21 mouse cellular contexts compared by ENCODE assay signal in the genomic region with DNA sequence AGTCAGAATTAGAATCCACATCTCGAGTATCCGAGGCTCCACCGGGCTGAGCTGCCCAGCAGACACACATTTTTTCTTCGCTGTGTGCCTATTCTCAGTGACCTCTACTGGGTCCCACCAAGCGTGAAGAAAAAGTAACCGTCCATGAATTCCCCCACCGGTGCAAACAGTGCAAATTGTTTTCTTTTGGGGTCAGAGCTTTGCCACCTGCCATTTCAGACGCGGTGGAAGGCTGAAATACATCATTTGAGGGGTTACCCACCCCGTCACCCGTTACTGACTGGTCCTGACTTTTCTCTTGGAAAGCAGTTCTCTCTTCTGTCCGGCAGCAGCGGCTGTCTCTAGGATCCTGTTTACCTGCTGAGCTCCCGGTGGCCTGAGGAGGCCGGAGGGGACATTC.
A peak's percentile ranks its signal among the peaks of the same experiment; 100 is the strongest.
DNase-seq lines count a peak whose midpoint lies in the region; ATAC-seq and TF ChIP-seq lines count a peak whose summit lies in the region.
"Had no signal": no experiment of that assay in that cellular context is flagged by ENCODE, and none has a peak within 500 bp of the region (broad histone marks: within the 10 kb centered on the region; RNA-seq: fewer than 3 reads in every experiment).

No protein-coding gene starts in this region.

- intact Hi-C loops in heart, postnatal 25 days (cut with DNase I), result no loop called here

- H3K27me3 ChIP-seq in heart, embryonic 15.5 days, result no peaks in the 10 kb centered on the region
- no peaks in the 10 kb centered on the region for H3K27me3 ChIP-seq in kidney, postnatal 0 days (ENCODE audit: insufficient read depth, low read length)
- no peaks in the 10 kb centered on the region for H3K27me3 ChIP-seq in neural tube, embryonic 15.5 days (replicated peaks)

- WGBS in heart, embryonic 15.5 days, result 72% methylated on average over 15 of the region's 15 CpGs
- WGBS in kidney, postnatal 0 days, result 18% methylated on average over 15 of the region's 15 CpGs
- WGBS in neural tube, embryonic 15.5 days, result 38% methylated on average over 15 of the region's 15 CpGs

- H3K4me1 ChIP-seq in heart, embryonic 15.5 days (replicated peaks), result no peaks in the 10 kb centered on the region
- no peaks in the 10 kb centered on the region for H3K4me1 ChIP-seq in kidney, postnatal 0 days (replicated peaks; ENCODE audit: insufficient read depth, low read length)
- H3K4me1 ChIP-seq in neural tube, embryonic 15.5 days, result peaks cover 6% of the 10 kb centered on the region

- H3K9ac ChIP-seq in heart, embryonic 15.5 days, result no peak overlapping the region
- no peak overlapping the region for H3K9ac ChIP-seq in kidney, postnatal 0 days (ENCODE audit: low read depth, low read length)
- no peak overlapping the region for H3K9ac ChIP-seq in neural tube, embryonic 15.5 days (replicated peaks)
- H3K9ac ChIP-seq: liver, postnatal 0 days had no signal

- H3K36me3 ChIP-seq in heart, embryonic 15.5 days, result no peaks in the 10 kb centered on the region
- no peaks in the 10 kb centered on the region for H3K36me3 ChIP-seq in kidney, postnatal 0 days (ENCODE audit: insufficient read depth, low read length)
- no peaks in the 10 kb centered on the region for H3K36me3 ChIP-seq in neural tube, embryonic 15.5 days
- H3K36me3 ChIP-seq: forebrain, embryonic 10.5 days; hindbrain, embryonic 10.5 days; limb, embryonic 10.5 days had no signal

- no peak for DNase-seq in heart, postnatal 25 days (ENCODE audit: low spot score)
- peak; percentile 3 for DNase-seq in kidney, adult 9 months
- DNase-seq in kidney, adult 18-20 months, result no peak
- peak; percentile 59 for DNase-seq in kidney, postnatal 0 days (ENCODE audit: low spot score)
- no peak for DNase-seq in adrenal gland, adult 8-10 months
- no peak for DNase-seq in cerebellum, adult 18-20 months
- DNase-seq: adrenal gland, adult 2 months; B cell, adult 2 months; cerebellum, adult 9-11 months; liver, postnatal 0 days; lung, postnatal 14 days; midbrain, embryonic 14.5 days; right cerebral cortex, adult 18-20 months had no signal

- no peaks in the 10 kb centered on the region for H3K9me3 ChIP-seq in heart, embryonic 15.5 days (replicated peaks)
- H3K9me3 ChIP-seq in kidney, postnatal 0 days (replicated peaks; ENCODE audit: low read length), result no peaks in the 10 kb centered on the region
- H3K9me3 ChIP-seq in neural tube, embryonic 15.5 days (replicated peaks), result no peaks in the 10 kb centered on the region
- H3K9me3 ChIP-seq: forebrain, embryonic 10.5 days; hindbrain, embryonic 10.5 days; limb, embryonic 10.5 days had no signal

- H3K27ac ChIP-seq in heart, embryonic 15.5 days, result no peak overlapping the region
- no peak overlapping the region for H3K27ac ChIP-seq in kidney, postnatal 0 days
- no peak overlapping the region for H3K27ac ChIP-seq in neural tube, embryonic 15.5 days (replicated peaks)
- H3K27ac ChIP-seq: forebrain, embryonic 10.5 days; hindbrain, embryonic 10.5 days; left cerebral cortex, adult 2 months; limb, embryonic 10.5 days had no signal

- H3K4me3 ChIP-seq in heart, embryonic 15.5 days, result no peak overlapping the region
- no peak overlapping the region for H3K4me3 ChIP-seq in kidney, postnatal 0 days (replicated peaks; ENCODE audit: low read depth, low read length)
- H3K4me3 ChIP-seq in neural tube, embryonic 15.5 days (replicated peaks), result no peak overlapping the region
- H3K4me3 ChIP-seq: forebrain, embryonic 10.5 days; hindbrain, embryonic 10.5 days; left cerebral cortex, adult 2 months; limb, embryonic 10.5 days had no signal

- no peak for TF ChIP-seq CTCF in kidney, postnatal 0 days (IDR thresholded peaks at IDR 0.05; ENCODE audit: low read depth)

- peak overlapping the region; percentile 16; the same call in 1 of the 2 replicates for H3K4me2 ChIP-seq in heart, embryonic 15.5 days
- peak overlapping the region; percentile 21 for H3K4me2 ChIP-seq in kidney, postnatal 0 days (ENCODE audit: low read length)
- H3K4me2 ChIP-seq in neural tube, embryonic 15.5 days, result peak overlapping the region; percentile 27
- H3K4me2 ChIP-seq: heart, embryonic 11.5 days had no signal

- no peak for ATAC-seq in heart, embryonic 15.5 days (replicated peaks; ENCODE audit: insufficient number of reproducible peaks, insufficient read depth, low FRiP score, low read depth)
- ATAC-seq in kidney, postnatal 0 days (replicated peaks; ENCODE audit: low FRiP score, low read depth), result no peak; the same call in 1 of the 2 replicates
- ATAC-seq in neural tube, embryonic 15.5 days (ENCODE audit: low FRiP score), result no peak
- ATAC-seq: intestine, embryonic 16.5 days; liver, postnatal 0 days had no signal

Comparison
In these comparisons a context has a peak if more than half of its experiments do, and no peak if none do; other contexts are left out.
1. DNase-seq: peak in kidney, adult 9 months (single experiment) and kidney, postnatal 0 days (single experiment); none in heart, postnatal 25 days (single experiment), kidney, adult 18-20 months (single experiment), adrenal gland, adult 8-10 months (single experiment) and cerebellum, adult 18-20 months (0 of 2).
2. Peak in every context shown above with its lines, with median percentiles within 50 percentile points of each other: H3K4me2 ChIP-seq.